Mouse (Mus musculus) stomach, embryonic 14.5 days (tissue): ENCODE measurements around the gene Wnt4. TPM values are rescaled to one million over a fixed set of nuclear protein-coding genes. Genes with fewer than 3 reads are reported as not detected.

Experiments
- ATAC-seq: fragments of 200-750 bp; cut with Nextera tagmentation; 2 replicates; pipeline ENCODE4 v1.8.0; 2017; ENCODE audit warnings: low read depth, moderate TSS enrichment; ENCODE audit not compliant: insufficient number of reproducible peaks, insufficient read depth, low FRiP score
- H3K27ac ChIP-seq: fragments of 300-500 bp; sonication (generic); 2 replicates; pipeline ENCODE4 v1.5.1; 2014; ENCODE audit warnings: mild to moderate bottlenecking, low read length, moderate library complexity, mixed read lengths
- H3K27me3 ChIP-seq: fragments of 300-500 bp; sonication (generic); 2 replicates; pipeline ENCODE4 v1.6.1; 2014; ENCODE audit warnings: low read length, control low read depth, mixed read lengths; ENCODE audit not compliant: control insufficient read depth, insufficient read depth
- H3K36me3 ChIP-seq: fragments of 300-500 bp; sonication (generic); 2 replicates; pipeline ENCODE4 v1.6.1; 2014; ENCODE audit warnings: mild to moderate bottlenecking, control low read depth, low read length, moderate library complexity, mixed read lengths; ENCODE audit not compliant: control insufficient read depth, insufficient read depth
- H3K4me1 ChIP-seq: fragments of 300-500 bp; sonication (generic); 2 replicates; pipeline ENCODE4 v1.6.1; 2014; ENCODE audit warnings: low read length, control low read depth, mixed read lengths; ENCODE audit not compliant: control insufficient read depth, insufficient read depth
- H3K4me2 ChIP-seq: fragments of 300-500 bp; sonication (generic); replicated peaks from 2 replicates; pipeline ENCODE4 v1.6.1; 2014; ENCODE audit warnings: low read depth, low read length, control low read depth
- H3K4me3 ChIP-seq: fragments of 300-500 bp; sonication (generic); 2 replicates; pipeline ENCODE4 v1.5.1; 2014; ENCODE audit warnings: low read depth, low read length, control low read depth
- H3K9ac ChIP-seq: fragments of 300-500 bp; sonication (generic); replicated peaks from 2 replicates; pipeline ENCODE4 v1.6.1; 2014; ENCODE audit warnings: low read depth, mild to moderate bottlenecking, control low read depth, low read length, moderate library complexity, mixed read lengths
- H3K9me3 ChIP-seq: fragments of 300-500 bp; sonication (generic); 2 replicates; pipeline ENCODE4 v1.6.1; 2016; ENCODE audit warnings: low read depth, low read length, control low read depth; ENCODE audit not compliant: control insufficient read depth
- WGBS: fragments of 180-500 bp; shearing (Covaris S2); extraction: QIAGEN DNeasy Blood & Tissue Kit; methylation state at CpG from one replicate; pipeline ENCODE4 v1.1.7; 2014; 5-methylcytosine and 5-hydroxymethylcytosine counted together
- polyA plus RNA-seq: library from polyadenylated mRNA; unstranded; fragments of >200 nt; fragmentation: Nextera tagmentation; extraction: Ambion mirVana; gene quantifications from 2 replicates; pipeline ENCODE4 v1.2.1, GENCODE M21; 2014

Wnt4 gene
- polyA plus RNA-seq, 1 experiment from 2014 or later, result 6.1 TPM

DNA sequence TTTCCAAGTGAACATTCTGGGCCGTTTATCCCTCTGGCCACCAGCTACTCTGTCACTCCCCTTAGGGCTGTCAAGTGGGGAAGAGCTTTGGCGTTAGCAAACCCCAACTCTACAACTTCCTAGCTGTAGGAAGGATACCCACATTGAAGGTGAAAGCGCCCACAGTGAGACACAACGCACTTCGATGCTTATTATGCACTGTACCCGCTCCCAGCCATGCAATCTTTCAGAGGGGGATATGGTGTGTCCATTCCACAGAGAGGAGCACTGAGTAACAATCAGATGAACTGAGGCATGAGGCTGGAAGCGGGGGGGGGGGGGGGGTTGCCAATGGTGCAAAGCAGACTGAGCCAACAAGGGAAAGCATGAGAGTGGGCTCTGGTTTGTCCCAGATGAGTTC, 27.8 kb downstream of the Wnt4 start:
- no peak overlapping the region for H3K4me3 ChIP-seq
- H3K27ac ChIP-seq, result no peak overlapping the region
- H3K36me3 ChIP-seq, result no peaks in the 10 kb centered on the region
- no peak for ATAC-seq
- peaks cover 23% of the 10 kb centered on the region for H3K4me1 ChIP-seq
- 75% methylated on average over 7 of the region's 7 CpGs for WGBS
- H3K9ac ChIP-seq, result no peak overlapping the region
- H3K9me3 ChIP-seq, result no peaks in the 10 kb centered on the region
- no peaks in the 10 kb centered on the region for H3K27me3 ChIP-seq
- no peak overlapping the region for H3K4me2 ChIP-seq

DNA sequence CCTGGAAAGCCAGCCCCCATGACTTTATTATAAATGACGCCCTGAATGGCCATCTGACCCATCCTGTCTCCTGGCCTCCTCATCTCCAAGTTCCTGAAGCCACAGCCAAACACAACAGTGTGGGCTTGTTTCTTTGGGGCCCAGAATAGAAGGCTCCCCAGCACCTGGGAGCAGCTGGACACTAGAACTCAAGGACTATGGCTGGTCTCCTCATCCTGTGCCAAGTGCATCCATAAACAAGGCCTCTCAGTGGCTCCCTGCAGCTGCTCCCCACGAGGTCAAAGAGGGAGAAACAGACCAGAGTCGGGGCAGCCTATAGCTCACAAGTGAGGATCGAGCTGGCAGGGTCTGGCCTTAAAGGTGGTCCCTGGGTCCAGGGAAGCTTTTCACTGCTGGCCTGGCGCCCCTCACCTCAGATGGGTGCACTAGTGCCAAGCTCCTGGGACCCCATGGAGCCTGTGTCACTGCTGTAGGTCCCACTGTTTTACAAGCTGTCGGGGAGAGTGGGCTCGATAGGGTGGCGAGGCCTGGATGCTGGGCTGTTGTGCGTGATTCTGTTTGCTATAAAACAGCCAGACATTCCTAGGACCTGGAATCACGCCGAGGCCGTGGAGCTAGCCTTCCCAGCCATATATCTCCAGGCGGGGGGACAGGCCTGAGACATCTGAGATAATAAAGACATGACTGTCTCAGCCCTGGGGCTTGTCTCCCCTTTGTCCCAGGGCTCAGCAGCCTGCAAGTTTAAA, 28.7 kb downstream of the Wnt4 start:
- WGBS, result 53% methylated on average over 13 of the region's 13 CpGs
- H3K9me3 ChIP-seq, result no peaks in the 10 kb centered on the region
- no peak for ATAC-seq
- no peak overlapping the region for H3K4me3 ChIP-seq
- peaks cover 23% of the 10 kb centered on the region for H3K4me1 ChIP-seq
- no peaks in the 10 kb centered on the region for H3K36me3 ChIP-seq
- peak overlapping the region; percentile 27; the same call in 1 of the 2 replicates for H3K27ac ChIP-seq
- no peak overlapping the region for H3K4me2 ChIP-seq
- H3K27me3 ChIP-seq, result no peaks in the 10 kb centered on the region
- no peak overlapping the region for H3K9ac ChIP-seq

GRCm38 (mm10) chr4:137306577-137306888, 29.2 kb downstream of the Wnt4 start:
- H3K4me3 ChIP-seq, result no peak overlapping the region
- H3K4me1 ChIP-seq, result peaks cover 21% of the 10 kb centered on the region
- H3K27me3 ChIP-seq, result no peaks in the 10 kb centered on the region
- 56% methylated on average over 8 of the region's 8 CpGs for WGBS
- H3K27ac ChIP-seq, result 0 out of 2 replicates have a peak overlapping the region, but pooled peaks have one; percentile 27
- no peaks in the 10 kb centered on the region for H3K36me3 ChIP-seq
- no peak for ATAC-seq
- no peaks in the 10 kb centered on the region for H3K9me3 ChIP-seq
- H3K4me2 ChIP-seq, result no peak overlapping the region
- H3K9ac ChIP-seq, result no peak overlapping the region

DNA sequence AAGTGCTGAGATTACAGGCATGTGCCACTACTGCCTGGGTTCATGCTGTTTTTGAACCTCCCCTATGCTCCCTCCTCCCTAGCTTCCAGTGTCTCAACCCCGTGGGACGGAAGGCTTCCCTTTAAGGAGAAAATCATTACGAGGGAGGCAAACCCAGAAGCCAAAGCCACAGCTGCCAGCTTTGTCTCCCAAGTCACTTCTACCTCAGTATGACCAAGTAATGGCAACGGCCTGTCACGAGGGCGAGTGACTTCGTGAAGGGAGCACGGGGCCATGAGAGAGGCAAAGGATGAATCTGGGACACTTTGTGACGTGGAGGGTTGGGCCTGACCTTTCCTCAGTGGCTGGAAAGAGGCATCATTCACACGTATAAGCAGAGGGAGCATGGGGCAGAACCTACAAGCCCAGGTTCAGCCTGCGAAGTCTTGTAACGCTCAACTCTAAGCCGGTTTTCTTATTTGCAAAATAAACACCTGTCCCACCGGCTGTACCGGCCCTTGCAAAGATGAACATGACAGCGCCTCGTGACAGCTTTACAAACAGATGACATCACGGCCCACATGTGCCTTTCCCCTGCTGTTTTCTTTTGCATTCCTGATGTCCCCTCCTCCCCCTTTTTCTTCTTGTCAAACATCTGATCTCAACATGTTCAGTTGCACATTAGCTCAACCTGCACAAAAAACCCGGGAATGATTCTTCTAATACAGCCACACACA, 29.9 kb downstream of the Wnt4 start:
- Histone ChIP-seq H3K9me3 (no peaks in the 10 kb centered on the region), H3K4me3 (no peak overlapping the region), H3K4me2 (no peak overlapping the region), H3K27me3 (no peaks in the 10 kb centered on the region), H3K4me1 (peaks cover 20% of the 10 kb centered on the region; the same call in 1 of the 2 replicates), H3K36me3 (0 out of 2 replicates have a peak, but pooled peaks cover 4% of the 10 kb centered on the region), H3K27ac (0 out of 2 replicates have a peak overlapping the region, but pooled peaks have one; percentile 11), H3K9ac (no peak overlapping the region)
- 59% methylated on average over 19 of the region's 19 CpGs for WGBS
- ATAC-seq, result no peak

- H3K9me3 ChIP-seq, result no peaks in the 10 kb centered on the region
- H3K4me3 ChIP-seq, result no peak overlapping the region
- H3K4me2 ChIP-seq, result no peak overlapping the region
- H3K27me3 ChIP-seq, result no peaks in the 10 kb centered on the region
- 43% methylated on average over 5 of the region's 5 CpGs for WGBS
- no peak overlapping the region for H3K27ac ChIP-seq
- H3K36me3 ChIP-seq, result 0 out of 2 replicates have a peak, but pooled peaks cover 6% of the 10 kb centered on the region
- no peak overlapping the region for H3K9ac ChIP-seq
- no peak for ATAC-seq
- H3K4me1 ChIP-seq, result peaks cover 20% of the 10 kb centered on the region; the same call in 1 of the 2 replicates
Measured at GRCm38 (mm10) chr4:137308377-137308776, 31.1 kb downstream of the Wnt4 start.

DNA sequence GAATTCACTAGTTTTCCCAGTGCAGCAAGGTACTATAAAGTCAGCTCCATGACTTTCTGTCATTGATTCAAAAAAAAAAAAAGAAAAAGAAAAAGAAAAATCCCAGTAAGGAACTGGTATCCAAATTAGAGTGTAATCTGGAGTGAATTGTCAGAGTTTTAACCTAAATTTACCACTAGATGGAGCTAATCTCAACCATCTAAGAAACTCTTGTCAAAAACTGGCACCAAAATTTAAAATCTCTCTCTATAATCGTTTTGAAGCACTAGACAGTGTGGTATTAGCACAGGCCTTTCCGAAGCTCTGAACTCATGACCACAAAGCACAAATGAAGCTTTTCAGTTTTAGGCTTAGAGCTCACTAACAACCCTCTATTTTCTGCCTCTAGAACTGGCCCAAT, 36.2 kb downstream of the Wnt4 start:
- no peak for ATAC-seq
- Histone ChIP-seq H3K9me3 (no peaks in the 10 kb centered on the region), H3K4me3 (no peak overlapping the region), H3K36me3 (peaks cover 20% of the 10 kb centered on the region), H3K27me3 (no peaks in the 10 kb centered on the region), H3K9ac (no peak overlapping the region), H3K27ac (no peak overlapping the region), H3K4me2 (no peak overlapping the region), H3K4me1 (0 out of 2 replicates have a peak, but pooled peaks cover 2% of the 10 kb centered on the region)
- 53% methylated on average over 2 of the region's 2 CpGs for WGBS

- H3K9me3 ChIP-seq, result no peaks in the 10 kb centered on the region
- H3K4me2 ChIP-seq, result no peak overlapping the region
- ATAC-seq, result peak; percentile 19; the same call in 1 of the 2 replicates
- H3K36me3 ChIP-seq, result peaks cover 28% of the 10 kb centered on the region
- 31% methylated on average over 6 of the region's 6 CpGs for WGBS
- 0 out of 2 replicates have a peak, but pooled peaks cover 2% of the 10 kb centered on the region for H3K4me1 ChIP-seq
- H3K9ac ChIP-seq, result no peak overlapping the region
- H3K27me3 ChIP-seq, result no peaks in the 10 kb centered on the region
- H3K27ac ChIP-seq, result no peak overlapping the region
- no peak overlapping the region for H3K4me3 ChIP-seq
Measured at GRCm38 (mm10) chr4:137314561-137314960, 37.3 kb downstream of the Wnt4 start.

GRCm38 (mm10) chr4:137315061-137315460, 37.8 kb downstream of the Wnt4 start:
- 0 out of 2 replicates have a peak, but pooled peaks cover 2% of the 10 kb centered on the region for H3K4me1 ChIP-seq
- no peak overlapping the region for H3K27ac ChIP-seq
- H3K27me3 ChIP-seq, result no peaks in the 10 kb centered on the region
- WGBS, result 85% methylated on average over 2 of the region's 2 CpGs
- no peak overlapping the region for H3K9ac ChIP-seq
- H3K9me3 ChIP-seq, result no peaks in the 10 kb centered on the region
- ATAC-seq, result no peak
- no peak overlapping the region for H3K4me3 ChIP-seq
- H3K4me2 ChIP-seq, result no peak overlapping the region
- H3K36me3 ChIP-seq, result peaks cover 29% of the 10 kb centered on the region
